Mouse (Mus musculus): Measurements from ENCODE around the gene Irak2.

- TF ChIP-seq CTCF (IDR thresholded peaks at IDR 0.05; ENCODE audit: control insufficient read depth, insufficient read depth, insufficient read length) (no peak), USF1 (IDR thresholded peaks at IDR 0.05; ENCODE audit: low read depth) (no peak), FOSL1 (IDR thresholded peaks at IDR 0.05; ENCODE audit: insufficient read depth, low read length, poor library complexity, severe bottlenecking) (no peak)
These were observed 23.3 kb downstream of the Irak2 start for GRCm38 (mm10) chr6:113661353-113662241.

All from C2C12 (cell line).